Mouse (Mus musculus): ENCODE results near the gene Bcl2l14. TPM values are rescaled to one million over a fixed set of nuclear protein-coding genes. Genes with fewer than 3 reads are reported as not detected.

Gene Bcl2l14
- polyA plus RNA-seq, 1 experiment from 2014 or later = 0.57 TPM

- Histone ChIP-seq H3K36me3 (ENCODE audit: control insufficient read depth, insufficient read depth, low read length) (peaks cover 8% of the 10 kb centered on the region), H3K4me3 (ENCODE audit: low read depth, low read length) (no peak overlapping the region), H3K27me3 (ENCODE audit: control insufficient read depth, insufficient read depth, low read length) (no peaks in the 10 kb centered on the region), H3K4me1 (ENCODE audit: control insufficient read depth, insufficient read depth, low read length) (peaks cover 8% of the 10 kb centered on the region; the same call in 1 of the 2 replicates), H3K9ac (ENCODE audit: low read length) (no peak overlapping the region), H3K27ac (replicated peaks; ENCODE audit: low read depth, low read length) (no peak overlapping the region), H3K9me3 (ENCODE audit: control insufficient read depth, low read length) (no peaks in the 10 kb centered on the region), H3K4me2 (ENCODE audit: low read depth, severe bottlenecking) (no peak overlapping the region)
- 90% methylated on average over 5 of the region's 5 CpGs for WGBS
- ATAC-seq (ENCODE audit: insufficient number of reproducible peaks, low FRiP score, low TSS enrichment, low read depth) (no peak), DNase-seq (ENCODE audit: low spot score) (no peak)
Observed at GRCm38 (mm10) chr6:134442219-134442618, 46.1 kb downstream of the Bcl2l14 start.

GRCm38 (mm10) chr6:134443198-134443904, 47.2 kb downstream of the Bcl2l14 start:
- ATAC-seq (ENCODE audit: insufficient number of reproducible peaks, low FRiP score, low TSS enrichment, low read depth) (no peak), DNase-seq (ENCODE audit: low spot score) (no peak)
- H3K9ac ChIP-seq (ENCODE audit: low read length) = no peak overlapping the region
- H3K4me2 ChIP-seq (ENCODE audit: low read depth, severe bottlenecking) = no peak overlapping the region
- H3K9me3 ChIP-seq (ENCODE audit: control insufficient read depth, low read length) = no peaks in the 10 kb centered on the region
- peaks cover 8% of the 10 kb centered on the region for H3K36me3 ChIP-seq (ENCODE audit: control insufficient read depth, insufficient read depth, low read length)
- no peak overlapping the region for H3K4me3 ChIP-seq (ENCODE audit: low read depth, low read length)
- H3K27ac ChIP-seq (replicated peaks; ENCODE audit: low read depth, low read length) = no peak overlapping the region
- peaks cover 8% of the 10 kb centered on the region; the same call in 1 of the 2 replicates for H3K4me1 ChIP-seq (ENCODE audit: control insufficient read depth, insufficient read depth, low read length)
- 78% methylated on average over 9 of the region's 9 CpGs for WGBS
- no peaks in the 10 kb centered on the region for H3K27me3 ChIP-seq (ENCODE audit: control insufficient read depth, insufficient read depth, low read length)

GRCm38 (mm10) chr6:134443925-134444324, 47.8 kb downstream of the Bcl2l14 start:
- H3K4me1 ChIP-seq (ENCODE audit: control insufficient read depth, insufficient read depth, low read length) = peaks cover 8% of the 10 kb centered on the region; the same call in 1 of the 2 replicates
- no peak overlapping the region for H3K4me2 ChIP-seq (ENCODE audit: low read depth, severe bottlenecking)
- H3K9ac ChIP-seq (ENCODE audit: low read length) = no peak overlapping the region
- H3K36me3 ChIP-seq (ENCODE audit: control insufficient read depth, insufficient read depth, low read length) = peaks cover 8% of the 10 kb centered on the region
- 80% methylated on average over 5 of the region's 5 CpGs for WGBS
- H3K4me3 ChIP-seq (ENCODE audit: low read depth, low read length) = no peak overlapping the region
- H3K27me3 ChIP-seq (ENCODE audit: control insufficient read depth, insufficient read depth, low read length) = no peaks in the 10 kb centered on the region
- no peaks in the 10 kb centered on the region for H3K9me3 ChIP-seq (ENCODE audit: control insufficient read depth, low read length)
- DNase-seq (ENCODE audit: low spot score) = no peak
- no peak overlapping the region for H3K27ac ChIP-seq (replicated peaks; ENCODE audit: low read depth, low read length)
- no peak for ATAC-seq (ENCODE audit: insufficient number of reproducible peaks, low FRiP score, low TSS enrichment, low read depth)

DNA sequence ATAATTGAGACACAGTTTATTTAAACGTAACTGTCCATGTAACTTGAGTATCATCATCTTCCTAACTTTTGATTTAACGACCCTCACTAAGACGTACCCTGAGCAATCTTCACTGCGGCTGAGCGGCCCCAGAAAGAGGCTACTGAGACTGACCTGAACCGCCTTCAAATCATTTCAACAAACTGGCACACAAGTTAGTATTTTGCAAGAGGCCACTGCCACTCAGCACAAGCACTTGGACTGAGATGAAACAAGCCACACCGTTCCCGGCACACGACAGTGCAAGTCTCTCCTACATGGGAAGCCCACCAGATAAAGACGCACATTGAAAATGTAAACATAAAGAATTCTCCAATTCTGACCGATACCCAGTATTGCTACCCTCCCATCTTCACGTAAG, 52.3 kb downstream of the Bcl2l14 start:
- Histone ChIP-seq H3K4me1 (ENCODE audit: control insufficient read depth, insufficient read depth, low read length) (0 out of 2 replicates have a peak, but pooled peaks cover 10% of the 10 kb centered on the region), H3K4me3 (ENCODE audit: low read depth, low read length) (no peak overlapping the region), H3K27me3 (ENCODE audit: control insufficient read depth, insufficient read depth, low read length) (no peaks in the 10 kb centered on the region), H3K9me3 (ENCODE audit: control insufficient read depth, low read length) (no peaks in the 10 kb centered on the region), H3K9ac (ENCODE audit: low read length) (no peak overlapping the region), H3K27ac (replicated peaks; ENCODE audit: low read depth, low read length) (no peak overlapping the region), H3K36me3 (ENCODE audit: control insufficient read depth, insufficient read depth, low read length) (peaks cover 13% of the 10 kb centered on the region), H3K4me2 (ENCODE audit: low read depth, severe bottlenecking) (no peak overlapping the region)
- DNase-seq (ENCODE audit: low spot score) (no peak), ATAC-seq (ENCODE audit: insufficient number of reproducible peaks, low FRiP score, low TSS enrichment, low read depth) (no peak)
- WGBS = 92% methylated on average over 12 of the region's 12 CpGs

DNA sequence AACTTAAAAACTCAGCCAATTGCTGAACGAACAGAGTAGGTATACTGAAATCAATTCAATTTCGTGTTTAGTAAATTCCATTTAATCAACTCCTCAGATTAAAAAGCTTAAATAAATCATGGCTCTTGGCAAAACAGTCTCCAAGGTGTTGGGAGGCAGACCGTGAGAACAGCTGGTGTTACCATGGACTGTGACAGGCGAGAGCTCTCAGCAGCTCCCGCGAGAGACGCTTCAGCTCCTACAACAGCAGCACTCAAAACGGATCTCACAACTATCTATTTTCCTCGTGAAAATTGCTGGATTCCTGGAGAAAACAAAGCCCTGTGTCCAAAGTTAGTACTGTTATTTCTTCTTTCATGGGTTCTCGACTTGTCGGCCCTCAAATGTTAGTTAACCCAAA, 53.8 kb downstream of the Bcl2l14 start:
- Histone ChIP-seq H3K4me1 (ENCODE audit: control insufficient read depth, insufficient read depth, low read length) (0 out of 2 replicates have a peak, but pooled peaks cover 10% of the 10 kb centered on the region), H3K36me3 (ENCODE audit: control insufficient read depth, insufficient read depth, low read length) (peaks cover 19% of the 10 kb centered on the region), H3K9ac (ENCODE audit: low read length) (no peak overlapping the region), H3K4me3 (ENCODE audit: low read depth, low read length) (no peak overlapping the region), H3K4me2 (ENCODE audit: low read depth, severe bottlenecking) (no peak overlapping the region), H3K27me3 (ENCODE audit: control insufficient read depth, insufficient read depth, low read length) (no peaks in the 10 kb centered on the region), H3K9me3 (ENCODE audit: control insufficient read depth, low read length) (no peaks in the 10 kb centered on the region), H3K27ac (replicated peaks; ENCODE audit: low read depth, low read length) (no peak overlapping the region)
- DNase-seq (ENCODE audit: low spot score) = no peak
- WGBS = 77% methylated on average over 11 of the region's 11 CpGs
- no peak for ATAC-seq (ENCODE audit: insufficient number of reproducible peaks, low FRiP score, low TSS enrichment, low read depth)

GRCm38 (mm10) chr6:134450661-134451119, 54.6 kb downstream of the Bcl2l14 start:
- H3K4me2 ChIP-seq (ENCODE audit: low read depth, severe bottlenecking) = no peak overlapping the region
- H3K9ac ChIP-seq (ENCODE audit: low read length) = no peak overlapping the region
- peak; percentile 89 for ATAC-seq (ENCODE audit: insufficient number of reproducible peaks, low FRiP score, low TSS enrichment, low read depth)
- peak; percentile 65 for DNase-seq (ENCODE audit: low spot score)
- H3K9me3 ChIP-seq (ENCODE audit: control insufficient read depth, low read length) = no peaks in the 10 kb centered on the region
- 0 out of 2 replicates have a peak, but pooled peaks cover 10% of the 10 kb centered on the region for H3K4me1 ChIP-seq (ENCODE audit: control insufficient read depth, insufficient read depth, low read length)
- H3K27me3 ChIP-seq (ENCODE audit: control insufficient read depth, insufficient read depth, low read length) = no peaks in the 10 kb centered on the region
- H3K36me3 ChIP-seq (ENCODE audit: control insufficient read depth, insufficient read depth, low read length) = peaks cover 15% of the 10 kb centered on the region
- WGBS = 55% methylated on average over 14 of the region's 14 CpGs
- no peak overlapping the region for H3K4me3 ChIP-seq (ENCODE audit: low read depth, low read length)
- H3K27ac ChIP-seq (replicated peaks; ENCODE audit: low read depth, low read length) = no peak overlapping the region

DNA sequence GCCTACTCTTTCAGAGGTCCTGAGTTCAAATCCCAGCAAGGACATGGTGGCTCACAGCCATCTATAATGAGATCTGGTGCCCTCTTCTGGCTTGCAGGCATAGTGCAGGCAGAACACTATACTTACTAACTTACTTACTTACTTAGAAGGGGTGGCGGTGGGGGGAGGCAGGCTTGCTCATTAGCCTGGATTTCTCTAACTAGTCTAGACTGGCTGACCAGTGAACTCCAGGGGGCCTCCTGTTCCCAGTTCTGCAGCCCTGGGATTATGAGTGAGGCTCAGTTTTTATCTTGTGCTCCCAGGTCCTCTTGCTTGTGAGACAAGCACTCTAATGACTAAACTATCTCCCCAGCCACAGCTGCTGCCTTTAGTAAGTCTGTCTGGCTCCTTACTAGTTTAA, 58.0 kb downstream of the Bcl2l14 start:
- no peaks in the 10 kb centered on the region for H3K27me3 ChIP-seq (ENCODE audit: control insufficient read depth, insufficient read depth, low read length)
- H3K4me3 ChIP-seq (ENCODE audit: low read depth, low read length) = no peak overlapping the region
- no peak for DNase-seq (ENCODE audit: low spot score)
- H3K9ac ChIP-seq (ENCODE audit: low read length) = no peak overlapping the region
- 84% methylated on average over 1 of the region's 1 CpGs for WGBS
- ATAC-seq (ENCODE audit: insufficient number of reproducible peaks, low FRiP score, low TSS enrichment, low read depth) = no peak
- peaks cover 23% of the 10 kb centered on the region for H3K36me3 ChIP-seq (ENCODE audit: control insufficient read depth, insufficient read depth, low read length)
- H3K4me1 ChIP-seq (ENCODE audit: control insufficient read depth, insufficient read depth, low read length) = 0 out of 2 replicates have a peak, but pooled peaks cover 10% of the 10 kb centered on the region
- no peak overlapping the region for H3K4me2 ChIP-seq (ENCODE audit: low read depth, severe bottlenecking)
- H3K27ac ChIP-seq (replicated peaks; ENCODE audit: low read depth, low read length) = no peak overlapping the region
- H3K9me3 ChIP-seq (ENCODE audit: control insufficient read depth, low read length) = no peaks in the 10 kb centered on the region

GRCm38 (mm10) chr6:134458376-134458775, 62.3 kb downstream of the Bcl2l14 start:
- H3K4me2 ChIP-seq (ENCODE audit: low read depth, severe bottlenecking) = no peak overlapping the region
- ATAC-seq (ENCODE audit: insufficient number of reproducible peaks, low FRiP score, low TSS enrichment, low read depth) = no peak
- H3K27ac ChIP-seq (replicated peaks; ENCODE audit: low read depth, low read length) = no peak overlapping the region
- H3K4me1 ChIP-seq (ENCODE audit: control insufficient read depth, insufficient read depth, low read length) = no peaks in the 10 kb centered on the region
- WGBS = 94% methylated on average over 1 of the region's 1 CpGs
- H3K36me3 ChIP-seq (ENCODE audit: control insufficient read depth, insufficient read depth, low read length) = peaks cover 33% of the 10 kb centered on the region
- no peaks in the 10 kb centered on the region for H3K27me3 ChIP-seq (ENCODE audit: control insufficient read depth, insufficient read depth, low read length)
- no peak overlapping the region for H3K4me3 ChIP-seq (ENCODE audit: low read depth, low read length)
- no peak overlapping the region for H3K9ac ChIP-seq (ENCODE audit: low read length)
- H3K9me3 ChIP-seq (ENCODE audit: control insufficient read depth, low read length) = no peaks in the 10 kb centered on the region
- DNase-seq (ENCODE audit: low spot score) = no peak
